Mouse (Mus musculus) 3134 (cell line): ENCODE data around the gene Usp19.
A peak's percentile ranks its signal among the peaks of the same experiment; 100 is the strongest.

Source experiments
- DNase-seq: peaks from one replicate; pipeline ENCODE4 v3.0.0-alpha.2; 2011; ENCODE audit warnings: low spot score; ENCODE audit not compliant: insufficient read length; ENCODE audit errors: extremely low read depth

The Usp19 gene

DNA sequence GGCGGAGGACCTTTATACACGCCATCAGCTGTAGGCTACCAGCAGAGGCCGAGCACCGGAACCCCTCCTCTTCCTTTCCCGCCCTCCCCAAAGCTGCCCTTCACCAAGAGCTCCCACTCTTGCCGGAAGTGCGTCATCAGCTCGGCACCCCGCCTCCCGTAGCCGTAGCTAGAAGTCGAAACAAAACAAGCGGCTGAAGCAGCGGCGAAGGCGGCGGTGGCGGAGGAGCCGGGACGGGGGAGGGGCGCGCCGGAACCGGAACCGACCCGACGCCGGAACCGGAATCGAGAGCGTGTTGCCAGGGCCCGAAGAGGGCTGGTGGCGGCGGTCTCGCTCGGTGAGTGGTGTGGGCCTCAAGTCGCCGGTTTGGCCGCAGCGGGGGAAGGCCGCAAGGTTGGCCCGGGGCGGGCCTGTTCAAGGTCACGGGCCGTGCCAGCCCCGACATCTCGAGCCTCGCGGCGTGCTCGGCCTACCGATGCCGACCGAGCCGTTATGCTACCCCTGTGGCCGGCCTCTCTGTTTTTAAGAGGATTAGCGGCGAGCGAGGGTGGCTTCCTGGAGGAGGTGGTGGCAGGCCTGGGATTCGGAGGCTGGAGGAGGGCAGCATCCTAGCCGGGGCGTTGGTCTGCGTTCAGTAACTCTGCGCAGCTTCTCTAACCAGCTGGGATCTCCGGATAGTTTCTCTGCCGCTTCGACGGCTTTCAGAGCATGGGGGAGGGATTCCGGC is at the start of gene Usp19:
TSS of gene Usp19 (plus strand) at position 44 of the 727 bp plus-strand sequence.
- DNase-seq = peak; percentile 91

GRCm38 (mm10) chr9:108441236-108441919 is 49.0 kb upstream of the Usp19 start:
- no peak for DNase-seq

DNA sequence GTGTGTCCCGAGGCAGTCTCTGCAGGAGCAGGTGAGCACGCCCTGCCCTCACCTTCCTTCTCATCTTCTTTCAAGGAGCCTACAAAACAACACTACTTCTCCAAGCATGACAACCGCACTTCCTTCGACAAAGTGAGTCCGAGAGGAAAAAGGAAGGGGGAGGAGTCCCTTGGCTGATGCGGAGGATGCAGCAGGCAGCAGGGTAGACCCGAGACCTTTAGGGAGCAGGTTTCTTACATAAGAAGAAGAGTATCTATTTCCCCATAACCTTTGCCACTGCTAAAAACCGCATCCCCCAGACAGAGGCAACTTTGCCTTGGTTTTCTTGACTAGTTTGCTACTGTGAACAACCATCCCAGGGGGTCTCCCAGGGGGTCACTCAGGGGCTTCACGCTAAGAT is 45.3 kb upstream of the Usp19 start:
- no peak for DNase-seq

DNA sequence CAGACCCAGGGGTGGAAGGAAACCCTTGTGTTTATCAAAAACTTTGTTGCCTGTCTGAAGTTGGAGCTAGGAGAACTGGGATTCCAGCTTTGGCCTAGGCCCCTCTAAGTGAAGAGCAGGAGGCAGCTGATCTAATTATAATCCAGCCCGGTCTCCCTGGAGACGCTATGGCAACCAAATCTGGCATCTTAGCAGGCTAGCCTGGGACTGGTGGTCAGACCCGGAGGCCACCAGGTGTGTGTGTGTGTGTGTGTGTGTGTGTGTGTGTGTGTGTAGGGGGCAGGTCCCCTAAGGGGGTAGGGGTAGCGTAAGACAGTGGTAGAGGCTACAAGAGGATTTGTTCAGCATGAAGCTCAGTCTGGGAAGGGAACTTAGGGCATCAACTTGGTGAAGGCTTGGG is 40.5 kb upstream of the Usp19 start:
- DNase-seq = no peak

- no peak for DNase-seq
Measured at GRCm38 (mm10) chr9:108450292-108451169, 39.9 kb upstream of the Usp19 start.

DNA sequence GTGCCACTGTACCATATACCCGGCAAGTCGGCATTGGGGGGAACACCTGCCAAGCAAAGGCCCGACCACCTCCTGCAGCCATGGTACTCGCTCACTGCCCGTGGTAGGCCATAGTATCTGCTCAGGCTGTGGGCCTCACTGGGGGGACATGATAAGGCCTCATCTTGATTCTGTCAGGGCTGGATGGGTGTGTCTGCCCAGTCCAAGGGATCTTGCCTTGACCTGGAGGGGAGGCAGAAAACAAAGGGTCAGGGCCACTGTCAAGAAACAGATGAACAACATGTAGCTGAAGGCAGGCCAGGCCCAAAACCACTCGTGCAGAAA is 39.3 kb upstream of the Usp19 start:
- DNase-seq = no peak

- DNase-seq = no peak
Measured at GRCm38 (mm10) chr9:108451519-108452160, 38.8 kb upstream of the Usp19 start.

- no peak for DNase-seq
Measured at GRCm38 (mm10) chr9:108452291-108452906, 38.0 kb upstream of the Usp19 start.

DNA sequence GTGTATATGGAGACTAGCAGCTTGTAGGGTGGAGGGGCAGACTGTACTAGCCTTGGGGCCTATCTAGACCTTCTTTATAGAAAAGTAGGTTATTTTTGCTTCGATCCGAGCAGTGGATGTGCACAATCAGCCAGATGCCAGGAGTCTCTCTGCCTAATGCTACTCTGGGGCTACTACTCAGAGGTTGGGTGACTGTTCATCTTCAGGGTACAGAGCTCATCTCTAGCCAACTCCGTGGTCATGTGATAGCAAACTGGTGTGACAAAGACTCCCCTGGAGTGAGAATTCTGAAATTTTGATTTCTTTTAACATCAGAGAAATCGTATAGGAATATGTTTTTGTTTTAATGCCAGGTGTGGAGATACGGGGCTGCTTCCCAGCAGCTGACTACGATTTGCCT is 37.5 kb upstream of the Usp19 start:
- DNase-seq = no peak

- DNase-seq = no peak
Measured at GRCm38 (mm10) chr9:108453458-108453857, 36.9 kb upstream of the Usp19 start.

GRCm38 (mm10) chr9:108454429-108454828 is 36.0 kb upstream of the Usp19 start:
- DNase-seq = no peak

GRCm38 (mm10) chr9:108455747-108456571 is 34.4 kb upstream of the Usp19 start:
- DNase-seq = no peak

DNA sequence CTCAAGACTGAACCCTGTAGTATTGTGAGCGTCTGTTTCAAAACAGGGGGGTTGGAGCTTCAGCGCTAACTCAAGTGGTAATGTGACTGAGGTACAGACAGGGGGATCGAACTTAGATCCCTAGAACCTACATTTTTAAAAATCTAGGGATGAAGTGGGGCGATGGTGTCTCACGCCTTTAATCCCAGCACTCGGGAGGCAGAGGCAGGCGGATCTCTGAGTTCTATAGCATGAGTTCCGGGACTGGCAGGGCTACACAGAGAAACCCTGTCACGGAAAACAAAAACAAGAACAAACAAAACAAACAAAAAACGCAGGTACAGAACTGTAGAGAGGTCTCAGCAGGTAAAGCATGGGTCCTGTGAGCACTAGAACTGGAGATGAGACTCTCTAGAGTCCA is 33.4 kb upstream of the Usp19 start:
- no peak for DNase-seq

GRCm38 (mm10) chr9:108459939-108460318 is 30.5 kb upstream of the Usp19 start:
- DNase-seq = no peak

DNA sequence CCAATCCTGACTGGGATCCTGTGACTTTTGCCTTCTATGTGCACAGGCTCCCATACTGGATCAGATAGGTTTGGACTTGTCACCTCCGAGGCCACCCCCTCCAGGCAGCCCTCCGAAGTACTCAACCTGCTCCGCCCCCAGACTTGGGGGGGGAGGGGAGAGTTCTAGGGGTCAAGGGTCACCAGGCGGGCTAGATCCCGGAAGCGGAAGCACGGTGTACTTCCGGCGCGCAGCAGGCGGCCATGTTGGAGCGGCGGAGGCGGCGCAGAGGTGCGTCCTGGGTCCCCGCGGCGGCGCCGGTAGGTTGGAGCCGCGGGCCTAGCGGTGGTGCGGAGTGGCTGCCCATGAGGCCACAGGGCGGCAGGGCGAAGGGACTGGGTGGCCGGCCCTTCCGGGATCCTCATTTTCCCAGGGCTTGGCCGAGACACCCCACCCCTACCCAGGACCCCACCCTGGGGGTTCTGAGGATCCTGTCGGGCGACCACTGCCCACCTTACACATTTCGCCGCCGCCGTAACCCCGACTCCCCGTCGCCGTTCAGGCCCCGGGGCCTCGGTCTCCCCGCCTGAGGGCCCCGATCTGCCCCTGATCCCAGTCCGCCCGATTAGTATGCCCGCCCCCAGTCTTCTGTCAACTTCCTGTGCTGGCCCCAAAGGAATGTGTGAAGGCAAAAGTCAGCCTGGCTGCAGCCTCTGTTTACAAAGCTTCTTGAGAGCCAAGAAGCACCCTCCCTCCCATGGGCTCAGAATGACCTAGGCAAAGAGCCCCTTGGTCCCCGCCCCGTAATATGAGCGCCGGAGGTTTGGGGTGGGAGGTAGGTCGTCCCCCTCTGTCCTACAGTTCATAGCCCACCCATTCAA is 29.9 kb upstream of the Usp19 start, which contains the start of gene Ccdc71:
TSS of gene Ccdc71 (plus strand) at position 209 of the 860 bp plus-strand sequence.
- peak; percentile 85 for DNase-seq

DNA sequence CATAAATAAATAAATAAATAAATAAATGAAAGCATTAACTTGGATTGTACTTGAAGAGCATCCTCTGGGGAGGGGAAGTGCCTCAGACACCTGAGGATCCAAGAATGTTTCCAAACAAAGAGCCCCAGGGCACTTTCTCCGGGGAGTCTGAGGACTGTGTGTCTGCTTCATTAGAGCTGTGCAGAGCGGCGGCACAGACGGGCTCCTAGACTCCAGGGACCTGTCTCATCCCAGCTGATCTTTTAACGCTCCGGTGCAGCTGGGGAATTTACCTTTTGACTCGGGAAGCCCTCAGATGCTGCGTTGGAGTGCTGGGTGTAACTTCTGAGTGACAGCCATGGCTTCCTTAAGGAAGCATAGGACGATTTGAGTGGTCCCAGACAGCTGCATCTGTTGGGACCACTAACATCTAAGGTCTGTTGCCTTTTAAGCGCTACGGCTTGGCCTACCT is 29.2 kb upstream of the Usp19 start, which contains the start of gene Klhdc8b:
TSS of gene Klhdc8b (minus strand) at position 401 of the 451 bp plus-strand sequence.
- no peak for DNase-seq

GRCm38 (mm10) chr9:108461675-108462074 is 28.7 kb upstream of the Usp19 start:
- DNase-seq = no peak

- DNase-seq = no peak
Measured at GRCm38 (mm10) chr9:108462192-108462591, 28.2 kb upstream of the Usp19 start.
